Mouse (Mus musculus) small intestine, adult 2 months (tissue): ENCODE results near the gene Rhbdl3.

Source experiments
- CTCF ChIP-seq: fragments of 200-500 bp; IDR thresholded peaks from 2 replicates; pipeline ENCODE4 v1.5.1; 2012; ENCODE audit warnings: low read depth, mild to moderate bottlenecking, control low read depth, inconsistent platforms, low read length, moderate library complexity, mixed read lengths; ENCODE audit not compliant: insufficient replicate concordance, insufficient read length; ENCODE audit errors: extremely low read depth
- POLR2A ChIP-seq: fragments of 200-500 bp; IDR thresholded peaks from 2 replicates; pipeline ENCODE4 v1.6.1; 2012; ENCODE audit warnings: low read depth, mild to moderate bottlenecking, control low read depth, inconsistent platforms, low read length, moderate library complexity

DNA sequence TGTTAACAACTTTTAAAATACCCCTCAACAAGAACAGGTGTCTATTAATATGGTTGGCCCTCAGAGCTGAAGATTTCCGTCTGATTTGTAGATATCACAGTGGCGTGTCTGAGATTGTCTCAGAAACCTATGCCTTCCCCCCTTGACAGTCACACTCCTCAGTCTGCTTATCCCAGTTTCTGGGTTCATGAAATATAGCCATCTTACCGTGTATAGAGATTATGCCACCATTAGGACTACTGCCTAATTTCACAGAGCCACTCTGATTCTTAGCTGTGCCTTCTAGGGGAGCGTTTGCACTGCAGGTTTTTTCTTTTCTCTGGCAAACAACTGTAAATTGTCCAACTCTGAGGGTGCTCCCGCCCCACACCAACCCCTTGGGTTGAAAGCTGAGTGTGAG is 29.6 kb upstream of the Rhbdl3 start:
- TF ChIP-seq POLR2A (no peak), CTCF (no peak)
